Mouse (Mus musculus) olfactory bulb, adult 2 months (tissue): ENCODE data around the gene Serpina6.

Experiments
- CTCF ChIP-seq: fragments of 200-500 bp; IDR thresholded peaks from 2 replicates; pipeline ENCODE4 v1.5.1; 2012; ENCODE audit warnings: low read depth, mild to moderate bottlenecking, low read length, moderate library complexity; ENCODE audit not compliant: insufficient read depth
- POLR2A ChIP-seq: fragments of 200-500 bp; IDR thresholded peaks from 2 replicates; pipeline ENCODE4 v1.6.1; 2012; ENCODE audit warnings: mild to moderate bottlenecking, low read depth, low read length, moderate library complexity; ENCODE audit not compliant: insufficient read depth

- TF ChIP-seq CTCF (no peak), POLR2A (no peak)
These were observed 25.8 kb downstream of the Serpina6 start, which contains the start of gene Serpina10 for GRCm38 (mm10) chr12:103631203-103631612.
